Mouse (Mus musculus): ENCODE results near the gene Erbb2.

GRCm38 (mm10) chr11:98392034-98392433 lies 20.2 kb upstream of the Erbb2 start:
- TF ChIP-seq POLR2A (IDR thresholded peaks at IDR 0.05; ENCODE audit: insufficient read depth, low read depth, low read length): no peak
- TF ChIP-seq CTCF (IDR thresholded peaks at IDR 0.05; ENCODE audit: insufficient read depth, low read depth, low read length): no peak

Measured in olfactory bulb, adult 2 months (tissue).